Mouse (Mus musculus): ENCODE measurements around the gene Efcab11.

GRCm38 (mm10) chr12:99756914-99757687, 127.1 kb downstream of the Efcab11 start:
- no peak for TF ChIP-seq CHD1 (IDR thresholded peaks at IDR 0.05; ENCODE audit: low read depth, low read length)
- no peak for TF ChIP-seq CTCF (IDR thresholded peaks at IDR 0.05 in 2 of 3, conservative IDR thresholded peaks at IDR 0.05 in 1 of 3; ENCODE audit: control insufficient read depth in 1 of 3, insufficient read depth in 1 of 3, low read depth in 2 of 3, low read length in 3 of 3, poor library complexity in 1 of 3, severe bottlenecking in 1 of 3)
- no peak for TF ChIP-seq MAFK (IDR thresholded peaks at IDR 0.05; ENCODE audit: borderline replicate concordance, low read depth, low read length)
- no peak for TF ChIP-seq MEF2A (IDR thresholded peaks at IDR 0.05; ENCODE audit: extremely low read depth, insufficient replicate concordance, low read depth, low read length, poor library complexity, severe bottlenecking)
- TF ChIP-seq GATA1 (IDR thresholded peaks at IDR 0.05; ENCODE audit: low read depth, low read length), result no peak
- TF ChIP-seq TCF12 (IDR thresholded peaks at IDR 0.05; ENCODE audit: low read depth, low read length), result no peak
- TF ChIP-seq NRF1 (IDR thresholded peaks at IDR 0.05; ENCODE audit: insufficient read depth, low read depth, low read length, poor library complexity, severe bottlenecking), result no peak
